In the genomic region with DNA sequence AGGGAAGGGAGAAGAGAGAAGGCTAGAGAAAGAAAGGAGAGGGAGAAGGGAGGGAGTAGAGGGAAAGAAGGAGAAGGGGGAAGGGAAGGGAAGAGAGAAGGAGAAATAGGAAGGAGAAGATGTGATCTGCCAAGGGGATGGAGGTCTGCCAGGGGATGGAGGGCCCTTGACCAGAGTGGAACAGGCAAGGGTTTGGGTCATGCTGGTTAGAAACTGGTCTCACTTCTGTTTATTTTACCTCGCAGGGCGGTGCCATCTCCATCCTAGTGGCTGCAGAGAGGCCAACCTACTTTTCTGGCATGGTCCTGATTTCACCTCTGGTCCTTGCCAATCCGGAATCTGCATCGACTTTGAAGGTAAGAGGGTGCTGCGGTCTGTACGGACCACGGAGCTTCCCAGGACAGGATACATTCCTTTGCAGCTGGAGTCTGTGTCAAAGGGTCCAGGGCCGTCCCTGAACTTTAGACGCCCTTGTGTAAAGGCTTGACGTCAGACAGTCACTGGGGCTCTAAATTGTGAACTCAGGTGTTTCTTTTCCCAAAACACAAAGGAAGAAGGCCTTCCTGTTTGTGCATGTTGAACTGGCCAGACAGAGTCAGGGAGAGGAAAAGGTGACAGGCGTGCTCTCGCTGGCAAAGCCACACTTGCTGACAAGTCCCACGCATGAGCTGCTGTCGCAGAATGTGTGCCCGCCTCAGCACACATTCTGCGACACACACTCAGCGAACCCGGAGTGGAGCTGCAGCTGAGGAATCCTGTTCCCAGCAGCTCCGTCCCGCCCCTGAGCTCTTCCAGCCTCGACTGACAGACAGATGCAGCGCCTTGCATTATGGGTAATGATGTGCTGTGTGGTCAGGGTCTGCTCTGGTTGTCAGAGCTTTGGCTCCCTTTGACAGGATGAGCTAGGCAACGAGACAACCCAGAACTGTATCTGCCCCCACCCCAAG, we compare ENCODE assay signal across 13 mouse cellular contexts. TPM values are rescaled to one million over a fixed set of nuclear protein-coding genes. Genes with fewer than 3 reads are reported as not detected.
DNase-seq lines count a peak whose midpoint lies in the region; ATAC-seq lines count a peak whose summit lies in the region.
"Had no signal": no experiment of that assay in that cellular context is flagged by ENCODE, and none has a peak within 500 bp of the region (broad histone marks: within the 10 kb centered on the region; RNA-seq: fewer than 3 reads in every experiment).

No protein-coding gene starts in this region.

- no peak overlapping the region for H3K4me3 ChIP-seq in heart, embryonic 10.5 days
- no peak overlapping the region for H3K4me3 ChIP-seq in neural tube, embryonic 14.5 days (ENCODE audit: low read depth, low read length)
- no peak overlapping the region for H3K4me3 ChIP-seq in hindbrain, embryonic 14.5 days (replicated peaks; ENCODE audit: low read length)
- H3K4me3 ChIP-seq: liver, embryonic 13.5 days had no signal

- H3K27ac ChIP-seq in heart, embryonic 10.5 days: peak overlapping the region; percentile 44; the same call in 1 of the 2 replicates
- H3K27ac ChIP-seq in neural tube, embryonic 14.5 days (ENCODE audit: low read depth, low read length): no peak overlapping the region
- H3K27ac ChIP-seq in hindbrain, embryonic 14.5 days: no peak overlapping the region

- H3K36me3 ChIP-seq in heart, embryonic 10.5 days: no peaks in the 10 kb centered on the region
- no peaks in the 10 kb centered on the region for H3K36me3 ChIP-seq in neural tube, embryonic 14.5 days (ENCODE audit: control insufficient read depth, insufficient read depth, low read length)
- no peaks in the 10 kb centered on the region for H3K36me3 ChIP-seq in hindbrain, embryonic 14.5 days (replicated peaks; ENCODE audit: control insufficient read depth, insufficient read depth)

- H3K4me1 ChIP-seq in heart, embryonic 10.5 days: peaks cover 33% of the 10 kb centered on the region
- no peaks in the 10 kb centered on the region for H3K4me1 ChIP-seq in neural tube, embryonic 14.5 days (ENCODE audit: control insufficient read depth, insufficient read depth, low read length)
- H3K4me1 ChIP-seq in hindbrain, embryonic 14.5 days (replicated peaks; ENCODE audit: control insufficient read depth, insufficient read depth, low read length): 0 out of 2 replicates have a peak, but pooled peaks cover 2% of the 10 kb centered on the region

- DNase-seq in heart, embryonic 10.5 days (ENCODE audit: low spot score): no peak
- no peak for DNase-seq in heart, postnatal 4 days
- no peak for DNase-seq in neural tube, embryonic 10.5 days (ENCODE audit: extremely low spot score, low spot score)
- no peak for DNase-seq in hindbrain, embryonic 14.5 days (ENCODE audit: low spot score)
- DNase-seq in adipocyte (ENCODE audit: low spot score): no peak
- no peak for DNase-seq in kidney, adult 18-20 months
- DNase-seq in spleen, postnatal 4 days (ENCODE audit: low spot score in 2 of 2): no peak
- DNase-seq: cerebellum, adult 11-12 months; layer of hippocampus, postnatal 36 days; liver, embryonic 13.5 days had no signal

- no peak overlapping the region for H3K4me2 ChIP-seq in neural tube, embryonic 14.5 days (ENCODE audit: low read depth, low read length)
- H3K4me2 ChIP-seq in hindbrain, embryonic 14.5 days (replicated peaks): no peak overlapping the region
- H3K4me2 ChIP-seq: liver, embryonic 13.5 days had no signal

- WGBS in heart, embryonic 10.5 days: 58% methylated on average over 23 of the region's 23 CpGs
- WGBS in neural tube, embryonic 14.5 days: 71% methylated on average over 23 of the region's 23 CpGs
- 65% methylated on average over 23 of the region's 23 CpGs for WGBS in hindbrain, embryonic 14.5 days

- no peak overlapping the region for H3K9ac ChIP-seq in neural tube, embryonic 14.5 days (replicated peaks; ENCODE audit: low read depth, low read length)
- no peak overlapping the region for H3K9ac ChIP-seq in hindbrain, embryonic 14.5 days
- H3K9ac ChIP-seq: liver, embryonic 13.5 days had no signal

- peak; percentile 13; the same call in 1 of the 2 replicates for ATAC-seq in neural tube, embryonic 14.5 days (ENCODE audit: low read depth)
- peak; percentile 19; the same call in 1 of the 2 replicates for ATAC-seq in hindbrain, embryonic 14.5 days (ENCODE audit: low FRiP score)
- ATAC-seq: activated CD4-positive, CD25-positive, alpha-beta regulatory T cell, adult 4 months; CD4-positive, CD25-positive, alpha-beta regulatory T cell, adult 4 months had no signal

- H3K9me3 ChIP-seq in heart, embryonic 10.5 days: no peaks in the 10 kb centered on the region
- no peaks in the 10 kb centered on the region for H3K9me3 ChIP-seq in neural tube, embryonic 14.5 days (ENCODE audit: control insufficient read depth, low read length)
- H3K9me3 ChIP-seq in hindbrain, embryonic 14.5 days (ENCODE audit: control insufficient read depth, low read length): no peaks in the 10 kb centered on the region
- H3K9me3 ChIP-seq: liver, embryonic 13.5 days had no signal

- H3K27me3 ChIP-seq in heart, embryonic 10.5 days (ENCODE audit: insufficient read depth, poor library complexity, severe bottlenecking): 0 out of 2 replicates have a peak, but pooled peaks cover 5% of the 10 kb centered on the region
- no peaks in the 10 kb centered on the region for H3K27me3 ChIP-seq in neural tube, embryonic 14.5 days (ENCODE audit: control insufficient read depth, insufficient read depth, low read length)
- H3K27me3 ChIP-seq in hindbrain, embryonic 14.5 days (ENCODE audit: control insufficient read depth, insufficient read depth, low read length): no peaks in the 10 kb centered on the region
- H3K27me3 ChIP-seq: liver, embryonic 13.5 days had no signal

RNA-seq across cellular contexts. Expression of a gene that starts 32.4 kb away (rescaled TPM):
- 20.9 and 23.5 TPM in 2 replicates for polyA plus RNA-seq in heart, embryonic 10.5 days (2016; fragmentation: Nextera tagmentation; extraction: Ambion mirVana)
- 10 to 100 TPM; 14.8 to 19.6 TPM for total RNA-seq in heart, postnatal 4 days (2021)
- 40.7 and 42.4 TPM in 2 replicates for polyA plus RNA-seq in neural tube, embryonic 14.5 days (2014; fragmentation: Nextera tagmentation; extraction: Ambion mirVana)
- polyA plus RNA-seq in hindbrain, embryonic 14.5 days (2014; fragmentation: Nextera tagmentation; extraction: Ambion mirVana): 28.1 and 33.8 TPM in 2 replicates
